Mouse (Mus musculus) erythroid progenitor cell, adult 5-6 weeks (primary cell): ENCODE results near the gene Tcap. TPM values are rescaled to one million over a fixed set of nuclear protein-coding genes. Genes with fewer than 3 reads are reported as not detected.

Experiments used
- ATAC-seq: replicated peaks from 2 replicates; pipeline ENCODE4 v1.8.0; 2016; ENCODE audit warnings: moderate number of reproducible peaks, mild to moderate bottlenecking, moderate TSS enrichment, inconsistent platforms; ENCODE audit not compliant: poor library complexity, low FRiP score, severe bottlenecking
- total RNA-seq, 2 experiments: library from RNA; stranded (forward) in 1 of 2; stranded (reverse) in 1 of 2; fragments of 150-400 nt in 1 of 2; fragments of 186-747, 209-891 nt in 1 of 2; gene quantifications; 2 replicates each; pipeline versions ENCODE4 v1.2.3 to v1.2.4; 2015 to 2017; ENCODE audit warnings: low replicate concordance in 2 of 2

Tcap gene
- total RNA-seq (2015; ENCODE audit: low replicate concordance) (not detected in 2 replicates), total RNA-seq (2017; ENCODE audit: low replicate concordance) (not detected in 2 replicates)

GRCm38 (mm10) chr11:98383261-98384030 is at the start of gene Tcap:
Tcap (plus strand) TSS chr11:98383811.
- no peak for ATAC-seq

GRCm38 (mm10) chr11:98333981-98334741 is 49.5 kb upstream of the Tcap start:
- ATAC-seq, result no peak

GRCm38 (mm10) chr11:98335250-98335649 is 48.4 kb upstream of the Tcap start:
- ATAC-seq, result no peak

- ATAC-seq, result no peak
Measured at GRCm38 (mm10) chr11:98336245-98337107, 47.1 kb upstream of the Tcap start.

GRCm38 (mm10) chr11:98338507-98338961 is 45.1 kb upstream of the Tcap start:
- no peak for ATAC-seq

- no peak for ATAC-seq
Measured at GRCm38 (mm10) chr11:98339071-98339501, 44.5 kb upstream of the Tcap start.

GRCm38 (mm10) chr11:98339679-98340287 is 43.8 kb upstream of the Tcap start:
- no peak for ATAC-seq

GRCm38 (mm10) chr11:98340597-98340996 is 43.0 kb upstream of the Tcap start:
- no peak for ATAC-seq

GRCm38 (mm10) chr11:98341174-98341573 is 42.4 kb upstream of the Tcap start:
- no peak for ATAC-seq

- peak; percentile 75 for ATAC-seq
Measured at GRCm38 (mm10) chr11:98342000-98342945, 41.3 kb upstream of the Tcap start.

GRCm38 (mm10) chr11:98345253-98345652 is 38.4 kb upstream of the Tcap start:
- ATAC-seq, result 0 out of 2 replicates have a peak, but pooled peaks have one; percentile 53

GRCm38 (mm10) chr11:98346168-98346567 is 37.4 kb upstream of the Tcap start:
- ATAC-seq, result no peak

- ATAC-seq, result no peak
Measured at GRCm38 (mm10) chr11:98347385-98348082, 36.1 kb upstream of the Tcap start.

GRCm38 (mm10) chr11:98348083-98348961 is 35.3 kb upstream of the Tcap start, which contains the start of gene Ppp1r1b:
Ppp1r1b (plus strand) TSS chr11:98348404.
- no peak for ATAC-seq

- no peak for ATAC-seq
Measured at GRCm38 (mm10) chr11:98349308-98349707, 34.3 kb upstream of the Tcap start.

- ATAC-seq, result no peak
Measured at GRCm38 (mm10) chr11:98352272-98352990, 31.2 kb upstream of the Tcap start.
